16 mouse cellular contexts compared by ENCODE assay signal in the genomic region with DNA sequence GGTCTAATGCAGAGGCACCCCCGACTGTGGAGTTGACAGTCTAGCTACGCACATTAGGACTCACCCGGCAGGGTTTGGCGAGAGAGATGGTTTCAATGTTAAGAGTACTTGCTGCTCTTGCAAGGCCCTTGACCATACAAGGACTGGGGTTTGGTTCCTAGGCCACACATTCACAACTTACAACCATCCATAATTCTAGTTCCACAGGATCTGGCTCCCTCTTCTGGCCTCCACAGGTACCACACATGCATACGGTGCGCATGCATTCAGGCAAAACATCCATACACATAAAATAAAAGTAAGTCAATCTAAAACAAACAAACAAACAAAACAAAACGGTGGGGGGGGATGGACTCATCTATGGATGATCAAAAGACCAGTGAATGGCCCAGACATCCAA. TPM values are rescaled to one million over a fixed set of nuclear protein-coding genes. Genes with fewer than 3 reads are reported as not detected.
DNase-seq lines count a peak whose midpoint lies in the region; ATAC-seq and TF ChIP-seq lines count a peak whose summit lies in the region.
"Had no signal": no experiment of that assay in that cellular context is flagged by ENCODE, and none has a peak within 500 bp of the region (broad histone marks: within the 10 kb centered on the region; RNA-seq: fewer than 3 reads in every experiment).

No protein-coding gene starts in this region.

- TF ChIP-seq RAD21 in MEL (IDR thresholded peaks at IDR 0.05; ENCODE audit: low read depth, low read length) = peak; percentile 72

- H3K27ac ChIP-seq in heart, adult 2 months = no peak overlapping the region
- no peak overlapping the region for H3K27ac ChIP-seq in lung, postnatal 0 days (ENCODE audit: low read length)
- H3K27ac ChIP-seq in MEL (ENCODE audit: control insufficient read depth, low read depth, low read length) = no peak overlapping the region
- H3K27ac ChIP-seq: embryonic facial prominence, embryonic 12.5 days; forebrain, embryonic 13.5 days; limb, embryonic 13.5 days; macrophage had no signal

- no peaks in the 10 kb centered on the region for H3K36me3 ChIP-seq in heart, adult 2 months (ENCODE audit: control insufficient read depth, insufficient read depth, low read length)
- no peaks in the 10 kb centered on the region for H3K36me3 ChIP-seq in lung, postnatal 0 days (ENCODE audit: insufficient read depth, low read length)
- peaks cover 0 to 2% of the 10 kb centered on the region in 2 experiments; a peak in 1 of 4 replicates for H3K36me3 ChIP-seq in MEL (ENCODE audit: control insufficient read depth in 1 of 2, insufficient read depth in 2 of 2, low read length in 2 of 2)
- H3K36me3 ChIP-seq: embryonic facial prominence, embryonic 12.5 days; limb, embryonic 13.5 days had no signal

- DNase-seq in heart, adult 2 months = no peak
- DNase-seq in heart, adult 8-10 months (ENCODE audit: low spot score) = no peak
- DNase-seq in lung, postnatal 0 days (ENCODE audit: low spot score) = no peak
- no peak for DNase-seq in lung, postnatal 4 days
- DNase-seq in MEL (ENCODE audit: low read depth, low spot score) = peak; percentile 54
- DNase-seq in induced T-regulatory cell, adult 2 months (ENCODE audit: low read depth) = peak; percentile 35
- no peak for DNase-seq in left cerebral cortex, postnatal 10 days (ENCODE audit: extremely low spot score in 1 of 2, low spot score in 2 of 2)
- DNase-seq in right cerebral cortex, postnatal 25 days = no peak
- DNase-seq: cerebellum, postnatal 14 days; kidney, postnatal 10 days; right cerebral cortex, adult 18-20 months had no signal

- H3K9me3 ChIP-seq in lung, postnatal 0 days (ENCODE audit: low read length) = no peaks in the 10 kb centered on the region
- H3K9me3 ChIP-seq in MEL (replicated peaks; ENCODE audit: insufficient read depth, low read length) = no peaks in the 10 kb centered on the region
- H3K9me3 ChIP-seq: forebrain, embryonic 13.5 days; limb, embryonic 13.5 days had no signal

- no peak for TF ChIP-seq EP300 in heart, adult 2 months (IDR thresholded peaks at IDR 0.05; ENCODE audit: insufficient read depth, low read depth, low read length)
- no peak for TF ChIP-seq EP300 in lung, postnatal 0 days (IDR thresholded peaks at IDR 0.05)
- TF ChIP-seq EP300 in MEL (IDR thresholded peaks at IDR 0.05; ENCODE audit: low read depth in 1 of 2, low read length in 2 of 2) = no peak

- no peaks in the 10 kb centered on the region for H3K79me2 ChIP-seq in heart, adult 2 months (replicated peaks; ENCODE audit: control insufficient read depth, insufficient read depth, low read length)
- no peaks in the 10 kb centered on the region for H3K79me2 ChIP-seq in MEL (ENCODE audit: control insufficient read depth, insufficient read depth, low read length, poor library complexity)

- peaks cover 7% of the 10 kb centered on the region for H3K27me3 ChIP-seq in heart, adult 2 months (ENCODE audit: control insufficient read depth, insufficient read depth, low read length)
- peaks cover 8% of the 10 kb centered on the region for H3K27me3 ChIP-seq in lung, postnatal 0 days (replicated peaks; ENCODE audit: insufficient read depth, low read length)
- no peaks in the 10 kb centered on the region for H3K27me3 ChIP-seq in MEL (ENCODE audit: control insufficient read depth in 1 of 2, insufficient read depth in 2 of 2, low read length in 2 of 2)

- peak; percentile 27; the same call in 1 of the 2 replicates for TF ChIP-seq CTCF in heart, adult 2 months (IDR thresholded peaks at IDR 0.05)
- peak; percentile 62 for TF ChIP-seq CTCF in lung, postnatal 0 days (IDR thresholded peaks at IDR 0.05)
- peak; percentile 66 to 76 (median 67) for TF ChIP-seq CTCF in MEL (IDR thresholded peaks at IDR 0.05 in 2 of 3, conservative IDR thresholded peaks at IDR 0.05 in 1 of 3; ENCODE audit: control insufficient read depth in 1 of 3, insufficient read depth in 1 of 3, low read depth in 2 of 3, low read length in 3 of 3, poor library complexity in 1 of 3, severe bottlenecking in 1 of 3)

- no peak for TF ChIP-seq POLR2A in heart, adult 2 months (IDR thresholded peaks at IDR 0.05; ENCODE audit: insufficient read depth, low read depth, low read length)
- TF ChIP-seq POLR2A in MEL (IDR thresholded peaks at IDR 0.05; ENCODE audit: control insufficient read depth in 1 of 2, insufficient read depth in 1 of 2, low read depth in 1 of 2, low read length in 2 of 2, poor library complexity in 1 of 2) = no peak

- intact Hi-C loops in heart, adult 2 months (cut with DNase I) = no loop called here
- intact Hi-C loops in left cerebral cortex, postnatal 10 days (cut with DNase I) = no loop called here

- no peak overlapping the region for H3K4me2 ChIP-seq in lung, postnatal 0 days (replicated peaks; ENCODE audit: low read depth, low read length)
- H3K4me2 ChIP-seq: embryonic facial prominence, embryonic 12.5 days; forebrain, embryonic 13.5 days; limb, embryonic 13.5 days had no signal

- ATAC-seq in lung, postnatal 0 days = no peak
- ATAC-seq: forebrain, embryonic 13.5 days had no signal

- H3K9ac ChIP-seq in heart, adult 2 months (ENCODE audit: low read depth, low read length) = no peak overlapping the region
- no peak overlapping the region for H3K9ac ChIP-seq in lung, postnatal 0 days (replicated peaks; ENCODE audit: low read depth)
- no peak overlapping the region for H3K9ac ChIP-seq in MEL (ENCODE audit: control insufficient read depth, low read depth, low read length, poor library complexity, severe bottlenecking)
- H3K9ac ChIP-seq: embryonic facial prominence, embryonic 12.5 days; forebrain, embryonic 13.5 days; limb, embryonic 13.5 days had no signal

- H3K4me1 ChIP-seq in heart, adult 2 months (ENCODE audit: control insufficient read depth, insufficient read depth, low read length) = no peaks in the 10 kb centered on the region
- peaks cover 8% of the 10 kb centered on the region; the same call in 1 of the 2 replicates for H3K4me1 ChIP-seq in lung, postnatal 0 days (ENCODE audit: insufficient read depth, low read depth, low read length)
- no peaks in the 10 kb centered on the region for H3K4me1 ChIP-seq in MEL (ENCODE audit: control insufficient read depth in 1 of 2, insufficient read depth in 2 of 2, low read length in 2 of 2)

- WGBS in heart, adult 2 months = 88% methylated on average over 7 of the region's 7 CpGs
- 89% methylated on average over 7 of the region's 7 CpGs for WGBS in lung, postnatal 0 days

- H3K4me3 ChIP-seq in heart, adult 2 months = no peak overlapping the region
- no peak overlapping the region for H3K4me3 ChIP-seq in lung, postnatal 0 days (ENCODE audit: low read depth, low read length)
- H3K4me3 ChIP-seq in MEL (ENCODE audit: control insufficient read depth in 1 of 2, insufficient read depth in 1 of 2, low read depth in 2 of 2, low read length in 2 of 2) = no peak overlapping the region
- H3K4me3 ChIP-seq: embryonic facial prominence, embryonic 12.5 days; forebrain, embryonic 13.5 days; limb, embryonic 13.5 days had no signal

TF ChIP-seq in MEL, 35 proteins besides CTCF, POLR2A, EP300 and RAD21 (continues in another document):
- TF ChIP-seq SMC3 (IDR thresholded peaks at IDR 0.05; ENCODE audit: low read depth, low read length) = peak; percentile 54
- no peak for TF ChIP-seq BHLHE40 (IDR thresholded peaks at IDR 0.05; ENCODE audit: borderline replicate concordance, low read depth, low read length)
- TF ChIP-seq ZC3H11A (IDR thresholded peaks at IDR 0.05; ENCODE audit: low read depth, low read length) = peak; percentile 36; the same call in 1 of the 2 replicates

RNA-seq across cellular contexts. Expression of gene Chst5, which starts 15.3 kb away (rescaled TPM):
- not detected for total RNA-seq in heart, adult 2 months (2021)
- polyA plus RNA-seq in heart, adult 2 months (2012; rRNA removed) = not detected in 2 replicates
- not detected for total RNA-seq in heart, adult 8-10 months (2022)
- 5.3 and 6.3 TPM in 2 replicates for polyA plus RNA-seq in lung, postnatal 0 days (2015; fragmentation: Nextera tagmentation; extraction: Ambion mirVana)
- total RNA-seq in MEL (2012; rRNA removed) = not detected in 2 replicates
- not detected for polyA plus RNA-seq in MEL (2012; ENCODE audit: insufficient read depth in 1 of 2, insufficient read length in 2 of 2, low read depth in 1 of 2, low replicate concordance in 2 of 2, missing spikeins in 1 of 2)
- total RNA-seq in left cerebral cortex, postnatal 10 days (2021) = under 1 TPM; 0.67 to 0.86 TPM
- total RNA-seq: gastrocnemius, adult 8-10 months had no signal
- polyA plus RNA-seq: macrophage had no signal

RNA-seq across cellular contexts. Expression of gene Tmem170, which starts 18.4 kb away (rescaled TPM):
- total RNA-seq in heart, adult 2 months (2021) = 1 to 10 TPM; 2.7 to 2.9 TPM
- 2.1 and 2.9 TPM in 2 replicates for polyA plus RNA-seq in heart, adult 2 months (2012; rRNA removed)
- total RNA-seq in heart, adult 8-10 months (2022) = 1 to 10 TPM; 2.5 to 3.6 (median 2.6) TPM
- polyA plus RNA-seq in lung, postnatal 0 days (2015; fragmentation: Nextera tagmentation; extraction: Ambion mirVana) = 10.5 and 11.3 TPM in 2 replicates
- 2.8 and 2.9 TPM in 2 replicates for total RNA-seq in MEL (2012; rRNA removed)
- 1 to 10 TPM in 1 of 2 experiments, not detected in 1; 4.6 TPM for polyA plus RNA-seq in MEL (2012; ENCODE audit: insufficient read depth in 1 of 2, insufficient read length in 2 of 2, low read depth in 1 of 2, low replicate concordance in 2 of 2, missing spikeins in 1 of 2)
- total RNA-seq in left cerebral cortex, postnatal 10 days (2021) = 1 to 10 TPM; 2.6 to 3.1 TPM

RNA-seq across cellular contexts. Expression of gene Tmem231, which starts 38.7 kb away (rescaled TPM):
- total RNA-seq in heart, adult 2 months (2021) = 1 to 10 TPM; 2.1 to 2.6 TPM
- polyA plus RNA-seq in heart, adult 2 months (2012; rRNA removed) = 2.1 and 3.0 TPM in 2 replicates
- total RNA-seq in heart, adult 8-10 months (2022) = 1 to 10 TPM; 2.1 to 2.7 (median 2.4) TPM
- polyA plus RNA-seq in lung, postnatal 0 days (2015; fragmentation: Nextera tagmentation; extraction: Ambion mirVana) = 5.6 and 5.9 TPM in 2 replicates
- 0.85 and 0.95 TPM in 2 replicates for total RNA-seq in MEL (2012; rRNA removed)
- 1 to 10 TPM in 1 of 2 experiments, not detected in 1; 2.5 TPM for polyA plus RNA-seq in MEL (2012; ENCODE audit: insufficient read depth in 1 of 2, insufficient read length in 2 of 2, low read depth in 1 of 2, low replicate concordance in 2 of 2, missing spikeins in 1 of 2)
- 10 to 100 TPM; 10.0 to 10.4 TPM for total RNA-seq in left cerebral cortex, postnatal 10 days (2021)

RNA-seq across cellular contexts. Expression of gene Cfdp1, which starts 40.9 kb away (rescaled TPM):
- total RNA-seq in heart, adult 2 months (2021) = 10 to 100 TPM; 32.7 to 34.4 TPM
- 5.6 and 11.6 TPM in 2 replicates for polyA plus RNA-seq in heart, adult 2 months (2012; rRNA removed)
- total RNA-seq in heart, adult 8-10 months (2022) = 10 to 100 TPM; 27.4 to 37.6 (median 32.7) TPM
- polyA plus RNA-seq in lung, postnatal 0 days (2015; fragmentation: Nextera tagmentation; extraction: Ambion mirVana) = 93.9 and 102 TPM in 2 replicates
- 168 and 185 TPM in 2 replicates for total RNA-seq in MEL (2012; rRNA removed)
- polyA plus RNA-seq in MEL (2012; ENCODE audit: insufficient read depth in 1 of 2, insufficient read length in 2 of 2, low read depth in 1 of 2, low replicate concordance in 2 of 2, missing spikeins in 1 of 2) = 100 to 1,000 TPM in 1 of 2 experiments, not detected in 1; 214 TPM
- total RNA-seq in left cerebral cortex, postnatal 10 days (2021) = 10 to 100 TPM; 90.6 to 94.9 TPM

RNA-seq across cellular contexts. Expression of gene Gabarapl2, which starts 45.5 kb away (rescaled TPM):
- 100 to 1,000 TPM; 129 to 131 TPM for total RNA-seq in heart, adult 2 months (2021)
- 52.2 and 94.2 TPM in 2 replicates for polyA plus RNA-seq in heart, adult 2 months (2012; rRNA removed)
- 100 to 1,000 TPM; 121 to 131 (median 122) TPM for total RNA-seq in heart, adult 8-10 months (2022)
- polyA plus RNA-seq in lung, postnatal 0 days (2015; fragmentation: Nextera tagmentation; extraction: Ambion mirVana) = 287 and 320 TPM in 2 replicates
- 18.4 and 21.6 TPM in 2 replicates for total RNA-seq in MEL (2012; rRNA removed)
- 10 to 100 TPM in 1 of 2 experiments, not detected in 1; 22.5 TPM for polyA plus RNA-seq in MEL (2012; ENCODE audit: insufficient read depth in 1 of 2, insufficient read length in 2 of 2, low read depth in 1 of 2, low replicate concordance in 2 of 2, missing spikeins in 1 of 2)
- 100 to 1,000 TPM; 206 to 213 TPM for total RNA-seq in left cerebral cortex, postnatal 10 days (2021)

Comparison
In these comparisons a context has a peak if more than half of its experiments do, and no peak if none do; other contexts are left out.
1. DNase-seq: peak in MEL (single experiment) and induced T-regulatory cell, adult 2 months (single experiment); none in heart, adult 2 months (0 of 2), heart, adult 8-10 months (single experiment), lung, postnatal 0 days (single experiment), lung, postnatal 4 days (0 of 2), left cerebral cortex, postnatal 10 days (0 of 2) and right cerebral cortex, postnatal 25 days (single experiment).
2. Peak in every context shown above with its lines, with median percentiles within 50 percentile points of each other: CTCF ChIP-seq.